Mouse (Mus musculus): ENCODE measurements around the gene Gm5916.

The Gm5916 gene

GRCm38 (mm10) chr9:36128679-36129078, at the start of gene Gm5916:
Gene Gm5916 (minus strand): TSS chr9:36128779.
- no peak for DNase-seq
